ENCODE assay signal across 10 mouse cellular contexts in genomic region chr2:116020451-116020951, GRCm38 (mm10). TPM values are rescaled to one million over a fixed set of nuclear protein-coding genes. Genes with fewer than 3 reads are reported as not detected.
DNase-seq lines count a peak whose midpoint lies in the region; ATAC-seq lines count a peak whose summit lies in the region.
"Had no signal": no experiment of that assay in that cellular context is flagged by ENCODE, and none has a peak within 500 bp of the region (broad histone marks: within the 10 kb centered on the region; RNA-seq: fewer than 3 reads in every experiment).

No protein-coding gene starts in this region.

- ATAC-seq in hindbrain, embryonic 15.5 days (ENCODE audit: low FRiP score, low read depth) = peak; percentile 13; the same call in 1 of the 2 replicates
- peak; percentile 62 for ATAC-seq in midbrain, embryonic 12.5 days (ENCODE audit: low FRiP score, low read depth)
- ATAC-seq: Patski had no signal

- H3K4me3 ChIP-seq in hindbrain, embryonic 15.5 days = no peak overlapping the region
- no peak overlapping the region for H3K4me3 ChIP-seq in midbrain, embryonic 12.5 days

- H3K27me3 ChIP-seq in hindbrain, embryonic 15.5 days = no peaks in the 10 kb centered on the region
- H3K27me3 ChIP-seq in midbrain, embryonic 12.5 days = peaks cover 10% of the 10 kb centered on the region; the same call in 1 of the 2 replicates
- H3K27me3 ChIP-seq: Patski had no signal

- 0 out of 2 replicates have a peak, but pooled peaks cover 3% of the 10 kb centered on the region for H3K36me3 ChIP-seq in hindbrain, embryonic 15.5 days
- H3K36me3 ChIP-seq in midbrain, embryonic 12.5 days = peaks cover 8% of the 10 kb centered on the region; the same call in 1 of the 2 replicates

- H3K9ac ChIP-seq in hindbrain, embryonic 15.5 days = 0 out of 2 replicates have a peak overlapping the region, but pooled peaks have one; percentile 1
- peak overlapping the region; percentile 25; the same call in 1 of the 2 replicates for H3K9ac ChIP-seq in midbrain, embryonic 12.5 days (replicated peaks)

- WGBS in hindbrain, embryonic 15.5 days = 14% methylated on average over 5 of the region's 5 CpGs
- WGBS in midbrain, embryonic 12.5 days = 1% methylated on average over 5 of the region's 5 CpGs

- peak overlapping the region; percentile 23 for H3K4me2 ChIP-seq in hindbrain, embryonic 15.5 days
- peak overlapping the region; percentile 39 for H3K4me2 ChIP-seq in midbrain, embryonic 12.5 days (replicated peaks)

- H3K9me3 ChIP-seq in hindbrain, embryonic 15.5 days = no peaks in the 10 kb centered on the region
- no peaks in the 10 kb centered on the region for H3K9me3 ChIP-seq in midbrain, embryonic 12.5 days

- peaks cover 30% of the 10 kb centered on the region for H3K4me1 ChIP-seq in hindbrain, embryonic 15.5 days (replicated peaks)
- H3K4me1 ChIP-seq in midbrain, embryonic 12.5 days = peaks cover 44% of the 10 kb centered on the region

- DNase-seq in ES-CJ7 (ENCODE audit: low read depth, low spot score) = peak; percentile 48
- DNase-seq in embryo, embryonic 9.5 days (ENCODE audit: extremely low spot score) = peak; percentile 58
- no peak for DNase-seq in ovary, postnatal 36 days (ENCODE audit: low spot score)
- DNase-seq in spleen, postnatal 4 days (ENCODE audit: low spot score in 2 of 2) = no peak
- DNase-seq in cerebellum, postnatal 4 days (ENCODE audit: low spot score in 2 of 2) = no peak
- no peak for DNase-seq in frontal cortex, postnatal 25 days (ENCODE audit: low spot score in 2 of 2)
- DNase-seq: cerebellum, postnatal 10 days had no signal

- H3K27ac ChIP-seq in hindbrain, embryonic 15.5 days (replicated peaks) = peak overlapping the region; percentile 78
- peak overlapping the region; percentile 91 for H3K27ac ChIP-seq in midbrain, embryonic 12.5 days (replicated peaks)

RNA-seq across cellular contexts. Expression of gene Meis2, which starts 45.1 kb away (rescaled TPM):
- polyA plus RNA-seq in hindbrain, embryonic 15.5 days (2015; fragmentation: Nextera tagmentation; extraction: Ambion mirVana) = 139 and 140 TPM in 2 replicates
- polyA plus RNA-seq in midbrain, embryonic 12.5 days (2016; fragmentation: Nextera tagmentation; extraction: Ambion mirVana) = 76.1 and 92.1 TPM in 2 replicates

Comparison
In these comparisons a context has a peak if more than half of its experiments do, and no peak if none do; other contexts are left out.
1. DNase-seq: peak in ES-CJ7 (single experiment) and embryo, embryonic 9.5 days (single experiment); none in ovary, postnatal 36 days (single experiment), spleen, postnatal 4 days (0 of 2), cerebellum, postnatal 4 days (0 of 2) and frontal cortex, postnatal 25 days (0 of 2).